Mouse (Mus musculus): ENCODE results near the gene Gm45785. TPM values are rescaled to one million over a fixed set of nuclear protein-coding genes. Genes with fewer than 3 reads are reported as not detected.

Gene Gm45785
- total and polyA plus RNA-seq, 3 experiments = not detected

GRCm38 (mm10) chr7:140877364-140877763 is 21.2 kb upstream of the Gm45785 start:
- Histone ChIP-seq H3K4me3 (ENCODE audit: control insufficient read depth in 1 of 2, insufficient read depth in 1 of 2, low read depth in 2 of 2, low read length in 2 of 2) (no peak overlapping the region), H3K9ac (ENCODE audit: control insufficient read depth, low read depth, low read length, poor library complexity, severe bottlenecking) (no peak overlapping the region), H3K9me3 (replicated peaks; ENCODE audit: insufficient read depth, low read length) (no peaks in the 10 kb centered on the region), H3K79me2 (ENCODE audit: control insufficient read depth, insufficient read depth, low read length, poor library complexity) (peaks cover 4% of the 10 kb centered on the region), H3K27ac (ENCODE audit: control insufficient read depth, low read depth, low read length) (no peak overlapping the region), H3K36me3 (ENCODE audit: control insufficient read depth in 1 of 2, insufficient read depth in 2 of 2, low read length in 2 of 2) (peaks cover 0 to 11% of the 10 kb centered on the region in 2 experiments; a peak in 2 of 4 replicates), H3K4me1 (ENCODE audit: control insufficient read depth in 1 of 2, insufficient read depth in 2 of 2, low read length in 2 of 2) (peaks cover 0 to 10% of the 10 kb centered on the region in 2 experiments; a peak in 2 of 4 replicates), H3K27me3 (ENCODE audit: control insufficient read depth in 1 of 2, insufficient read depth in 2 of 2, low read length in 2 of 2) (no peaks in the 10 kb centered on the region)
- TF ChIP-seq KAT2A (conservative IDR thresholded peaks at IDR 0.05; ENCODE audit: low read depth, low read length) = no peak
- TF ChIP-seq TAL1 (IDR thresholded peaks at IDR 0.05; ENCODE audit: low read length) = no peak
- TF ChIP-seq MYC (IDR thresholded peaks at IDR 0.05; ENCODE audit: low read depth, low read length) = no peak
- TF ChIP-seq MAX (IDR thresholded peaks at IDR 0.05; ENCODE audit: low read length) = no peak
- TF ChIP-seq CHD1 (IDR thresholded peaks at IDR 0.05; ENCODE audit: low read depth, low read length) = no peak
- no peak for TF ChIP-seq BHLHE40 (IDR thresholded peaks at IDR 0.05; ENCODE audit: borderline replicate concordance, low read depth, low read length)
- no peak for TF ChIP-seq ETS1 (IDR thresholded peaks at IDR 0.05; ENCODE audit: low read depth, low read length)
- no peak for TF ChIP-seq ELF1 (IDR thresholded peaks at IDR 0.05; ENCODE audit: low read depth, low read length)
- TF ChIP-seq SMC3 (IDR thresholded peaks at IDR 0.05; ENCODE audit: low read depth, low read length) = no peak
- TF ChIP-seq USF1 (IDR thresholded peaks at IDR 0.05; ENCODE audit: low read depth, low read length) = no peak
- TF ChIP-seq MXI1 (IDR thresholded peaks at IDR 0.05; ENCODE audit: low read depth, low read length) = no peak
- no peak for TF ChIP-seq EP300 (IDR thresholded peaks at IDR 0.05; ENCODE audit: low read depth in 1 of 2, low read length in 2 of 2)
- TF ChIP-seq NELFE (IDR thresholded peaks at IDR 0.05; ENCODE audit: low read depth, low read length) = no peak
- TF ChIP-seq CTCF (IDR thresholded peaks at IDR 0.05 in 2 of 3, conservative IDR thresholded peaks at IDR 0.05 in 1 of 3; ENCODE audit: control insufficient read depth in 1 of 3, insufficient read depth in 1 of 3, low read depth in 2 of 3, low read length in 3 of 3, poor library complexity in 1 of 3, severe bottlenecking in 1 of 3) = no peak
- no peak for TF ChIP-seq GABPA (IDR thresholded peaks at IDR 0.05; ENCODE audit: low read depth, low read length)
- TF ChIP-seq NRF1 (IDR thresholded peaks at IDR 0.05; ENCODE audit: insufficient read depth, low read depth, low read length, poor library complexity, severe bottlenecking) = no peak
- no peak for TF ChIP-seq ZKSCAN1 (IDR thresholded peaks at IDR 0.05; ENCODE audit: low read depth, low read length)
- no peak for TF ChIP-seq TBP (IDR thresholded peaks at IDR 0.05; ENCODE audit: low read depth, low read length)
- no peak for TF ChIP-seq ZMIZ1 (IDR thresholded peaks at IDR 0.05; ENCODE audit: low read depth, low read length)
- no peak for DNase-seq (ENCODE audit: low read depth, low spot score)

GRCm38 (mm10) chr7:140874224-140874623 is 18.1 kb upstream of the Gm45785 start:
- no peaks in the 10 kb centered on the region for H3K9me3 ChIP-seq (replicated peaks; ENCODE audit: insufficient read depth, low read length)
- no peaks in the 10 kb centered on the region for H3K27me3 ChIP-seq (ENCODE audit: control insufficient read depth in 1 of 2, insufficient read depth in 2 of 2, low read length in 2 of 2)
- H3K9ac ChIP-seq (ENCODE audit: control insufficient read depth, low read depth, low read length, poor library complexity, severe bottlenecking) = no peak overlapping the region
- no peak for DNase-seq (ENCODE audit: low read depth, low spot score)
- TF ChIP-seq ZC3H11A (IDR thresholded peaks at IDR 0.05; ENCODE audit: low read depth, low read length) (no peak), MAX (IDR thresholded peaks at IDR 0.05; ENCODE audit: low read length) (no peak), GABPA (IDR thresholded peaks at IDR 0.05; ENCODE audit: low read depth, low read length) (no peak), RCOR1 (IDR thresholded peaks at IDR 0.05; ENCODE audit: low read depth, low read length) (no peak), USF1 (IDR thresholded peaks at IDR 0.05; ENCODE audit: low read depth, low read length) (no peak), TAL1 (IDR thresholded peaks at IDR 0.05; ENCODE audit: low read length) (no peak), ELF1 (IDR thresholded peaks at IDR 0.05; ENCODE audit: low read depth, low read length) (no peak), E2F4 (IDR thresholded peaks at IDR 0.05; ENCODE audit: borderline replicate concordance, low read depth, low read length) (no peak), MAZ (IDR thresholded peaks at IDR 0.05; ENCODE audit: low read depth, low read length) (no peak), MYC (IDR thresholded peaks at IDR 0.05; ENCODE audit: low read depth, low read length) (no peak), JUND (IDR thresholded peaks at IDR 0.05; ENCODE audit: low read depth, low read length) (no peak), SIN3A (IDR thresholded peaks at IDR 0.05; ENCODE audit: low read length) (no peak), USF2 (IDR thresholded peaks at IDR 0.05; ENCODE audit: borderline replicate concordance in 1 of 2, insufficient read depth in 1 of 2, low read depth in 1 of 2, low read length in 2 of 2) (no peak), SMC3 (IDR thresholded peaks at IDR 0.05; ENCODE audit: low read depth, low read length) (no peak), GATA1 (IDR thresholded peaks at IDR 0.05; ENCODE audit: low read depth, low read length) (no peak), TBP (IDR thresholded peaks at IDR 0.05; ENCODE audit: low read depth, low read length) (no peak), POLR2AphosphoS5 (IDR thresholded peaks at IDR 0.05; ENCODE audit: borderline replicate concordance, low read depth, low read length) (no peak), HCFC1 (IDR thresholded peaks at IDR 0.05; ENCODE audit: low read depth, low read length) (no peak), EP300 (IDR thresholded peaks at IDR 0.05; ENCODE audit: low read depth in 1 of 2, low read length in 2 of 2) (no peak), NRF1 (IDR thresholded peaks at IDR 0.05; ENCODE audit: insufficient read depth, low read depth, low read length, poor library complexity, severe bottlenecking) (no peak)
- H3K79me2 ChIP-seq (ENCODE audit: control insufficient read depth, insufficient read depth, low read length, poor library complexity) = no peaks in the 10 kb centered on the region; the same call in 1 of the 2 replicates
- H3K4me1 ChIP-seq (ENCODE audit: control insufficient read depth in 1 of 2, insufficient read depth in 2 of 2, low read length in 2 of 2) = 0 out of 4 replicates have a peak, but pooled peaks cover 0 to 5% of the 10 kb centered on the region in 2 experiments
- H3K27ac ChIP-seq (ENCODE audit: control insufficient read depth, low read depth, low read length) = no peak overlapping the region
- H3K36me3 ChIP-seq (ENCODE audit: control insufficient read depth in 1 of 2, insufficient read depth in 2 of 2, low read length in 2 of 2) = peaks cover 0 to 4% of the 10 kb centered on the region in 2 experiments; a peak in 1 of 4 replicates
- no peak overlapping the region for H3K4me3 ChIP-seq (ENCODE audit: control insufficient read depth in 1 of 2, insufficient read depth in 1 of 2, low read depth in 2 of 2, low read length in 2 of 2)

Measured in MEL (cell line).